Mouse (Mus musculus) stomach, embryonic 16.5 days (tissue): ENCODE measurements around the gene Prr5l. TPM values are rescaled to one million over a fixed set of nuclear protein-coding genes. Genes with fewer than 3 reads are reported as not detected.

Experiments used
- ATAC-seq: fragments of 200-750 bp; cut with Nextera tagmentation; 2 replicates; pipeline ENCODE4 v1.8.0; 2017; ENCODE audit warnings: moderate number of reproducible peaks, moderate TSS enrichment; ENCODE audit not compliant: insufficient read depth, low FRiP score
- H3K27ac ChIP-seq: fragments of 300-500 bp; sonication (generic); 2 replicates; pipeline ENCODE4 v1.5.1; 2014; ENCODE audit warnings: low read length
- H3K27me3 ChIP-seq: fragments of 300-500 bp; sonication (generic); 2 replicates; pipeline ENCODE4 v1.6.1; 2014; ENCODE audit warnings: low read length, control low read depth, mixed read lengths; ENCODE audit not compliant: control insufficient read depth, insufficient read depth
- H3K36me3 ChIP-seq: fragments of 300-500 bp; sonication (generic); 2 replicates; pipeline ENCODE4 v1.6.1; 2014; ENCODE audit warnings: low read length; ENCODE audit not compliant: control insufficient read depth, insufficient read depth
- H3K4me1 ChIP-seq: fragments of 300-500 bp; sonication (generic); 2 replicates; pipeline ENCODE4 v1.6.1; 2014; ENCODE audit warnings: low read length, control low read depth, mixed read lengths; ENCODE audit not compliant: control insufficient read depth, insufficient read depth
- H3K4me2 ChIP-seq: fragments of 300-500 bp; sonication (generic); 2 replicates; pipeline ENCODE4 v1.6.1; 2014; ENCODE audit warnings: low read depth, low read length, mixed read lengths
- H3K4me3 ChIP-seq: fragments of 300-500 bp; sonication (generic); replicated peaks from 2 replicates; pipeline ENCODE4 v1.5.1; 2014; ENCODE audit warnings: mild to moderate bottlenecking, low read length
- H3K9ac ChIP-seq: fragments of 300-500 bp; sonication (generic); 2 replicates; pipeline ENCODE4 v1.6.1; 2014; ENCODE audit warnings: low read length
- H3K9me3 ChIP-seq: fragments of 300-500 bp; sonication (generic); replicated peaks from 2 replicates; pipeline ENCODE4 v1.6.1; 2016; ENCODE audit warnings: low read length, control low read depth; ENCODE audit not compliant: control insufficient read depth
- WGBS: fragments of 180-500 bp; shearing (Covaris S2); extraction: QIAGEN DNeasy Blood & Tissue Kit; methylation state at CpG from one replicate; pipeline ENCODE4 v1.1.7; 2014; 5-methylcytosine and 5-hydroxymethylcytosine counted together
- polyA plus RNA-seq: library from polyadenylated mRNA; unstranded; fragments of >200 nt; fragmentation: Nextera tagmentation; extraction: Ambion mirVana; gene quantifications from 2 replicates; pipeline ENCODE4 v1.2.1, GENCODE M21; 2015

The Prr5l gene
- polyA plus RNA-seq, 1 experiment from 2014 or later, result 9.4 TPM

GRCm38 (mm10) chr2:101826950-101827600 is 55.8 kb downstream of the Prr5l start:
- no peak for ATAC-seq
- 81% methylated on average over 3 of the region's 3 CpGs for WGBS
- Histone ChIP-seq H3K4me3 (no peak overlapping the region), H3K9ac (no peak overlapping the region), H3K27ac (no peak overlapping the region), H3K4me1 (0 out of 2 replicates have a peak, but pooled peaks cover 4% of the 10 kb centered on the region), H3K36me3 (no peaks in the 10 kb centered on the region), H3K9me3 (no peaks in the 10 kb centered on the region), H3K27me3 (no peaks in the 10 kb centered on the region), H3K4me2 (no peak overlapping the region)

DNA sequence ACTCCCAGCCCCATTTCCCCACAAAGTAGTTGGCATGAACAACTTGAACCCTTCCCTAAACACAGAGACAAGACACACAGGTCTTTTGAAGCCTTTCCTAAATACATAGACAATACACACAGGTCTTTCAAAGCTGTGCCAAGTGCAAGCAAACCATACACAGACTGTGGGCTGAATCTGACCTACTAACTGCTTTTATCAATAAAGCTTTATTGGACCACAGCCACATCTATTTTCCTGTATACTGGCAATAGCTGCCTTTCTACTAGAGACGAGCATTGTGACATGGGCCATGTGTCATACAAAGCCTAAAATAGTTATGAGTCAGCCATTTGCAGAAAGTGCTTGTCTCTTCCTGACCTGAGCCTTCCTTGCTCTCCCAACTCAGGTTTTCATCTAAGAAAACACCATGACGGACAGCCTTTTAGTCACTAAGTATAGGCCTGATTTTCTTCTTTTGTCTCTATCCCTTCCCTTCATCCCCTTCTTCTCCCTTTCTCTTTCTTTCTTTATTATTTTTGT is 56.6 kb downstream of the Prr5l start:
- WGBS, result 73% methylated on average over 2 of the region's 2 CpGs
- Histone ChIP-seq H3K36me3 (no peaks in the 10 kb centered on the region), H3K4me1 (0 out of 2 replicates have a peak, but pooled peaks cover 4% of the 10 kb centered on the region), H3K9me3 (no peaks in the 10 kb centered on the region), H3K4me2 (no peak overlapping the region), H3K4me3 (no peak overlapping the region), H3K27ac (no peak overlapping the region), H3K27me3 (no peaks in the 10 kb centered on the region), H3K9ac (no peak overlapping the region)
- no peak for ATAC-seq

DNA sequence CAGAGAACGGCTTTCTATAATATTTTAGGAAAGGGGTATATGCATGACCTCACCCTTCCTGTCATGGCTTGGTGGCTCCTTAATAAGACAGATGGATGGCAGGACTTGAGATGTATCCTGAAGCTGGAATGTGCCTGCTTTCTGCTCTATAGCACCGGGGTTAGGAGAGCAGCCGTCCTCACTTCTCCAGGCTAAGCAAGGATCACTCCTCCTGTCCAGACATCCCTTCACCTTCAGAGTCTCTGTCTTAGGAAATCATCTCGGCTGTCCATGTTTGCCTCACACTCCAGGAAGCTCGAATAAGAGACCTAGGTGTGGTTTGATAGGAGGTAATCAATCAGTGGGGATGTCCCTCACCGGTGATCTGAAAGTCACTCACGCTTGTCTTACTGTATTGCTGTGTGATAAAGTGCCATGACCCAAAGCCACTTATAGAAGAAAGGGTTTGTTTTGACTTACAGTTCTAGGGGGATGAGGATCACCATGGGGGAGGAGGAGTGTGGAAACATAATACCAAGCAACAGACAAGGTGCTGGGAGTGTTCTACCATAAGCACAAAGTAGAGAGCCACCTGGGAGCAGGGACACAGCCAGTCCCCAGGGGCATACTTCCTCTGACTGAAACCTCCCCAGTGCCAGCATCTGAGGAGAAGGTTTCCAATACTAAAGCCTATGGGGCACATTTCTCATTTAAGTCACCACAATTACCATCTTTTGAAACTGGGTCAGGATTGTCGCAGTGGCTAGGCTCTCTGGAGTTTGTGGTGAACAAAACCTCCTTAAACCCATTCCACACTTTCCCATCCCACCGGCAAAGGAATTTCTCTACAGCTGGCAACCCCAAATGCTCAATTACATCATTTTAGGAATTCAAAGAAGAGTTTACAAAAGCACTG is 57.4 kb downstream of the Prr5l start:
- Histone ChIP-seq H3K36me3 (no peaks in the 10 kb centered on the region), H3K4me3 (no peak overlapping the region), H3K4me1 (0 out of 2 replicates have a peak, but pooled peaks cover 4% of the 10 kb centered on the region), H3K9me3 (no peaks in the 10 kb centered on the region), H3K27me3 (no peaks in the 10 kb centered on the region), H3K9ac (no peak overlapping the region), H3K4me2 (no peak overlapping the region), H3K27ac (no peak overlapping the region)
- WGBS, result 70% methylated on average over 9 of the region's 9 CpGs
- no peak for ATAC-seq

DNA sequence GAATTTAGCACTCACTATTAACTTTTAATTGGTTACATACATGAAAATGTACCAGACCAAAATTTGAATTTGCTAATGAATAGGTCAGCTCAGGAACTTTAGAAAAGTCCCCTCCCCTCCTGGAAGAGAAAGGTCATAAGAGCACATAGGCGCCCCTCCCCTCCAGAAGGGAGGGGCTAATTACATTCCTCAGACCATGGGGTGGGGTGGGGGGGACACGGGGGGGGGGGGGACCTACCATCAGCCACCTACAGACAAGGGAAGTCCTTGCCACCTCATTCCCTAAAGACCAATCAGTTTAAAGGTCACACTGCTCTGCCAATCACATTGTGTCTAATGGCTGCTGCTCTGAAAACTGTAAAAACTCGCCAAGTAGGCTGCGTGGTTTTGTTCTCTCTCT is 59.0 kb downstream of the Prr5l start:
- Histone ChIP-seq H3K36me3 (no peaks in the 10 kb centered on the region), H3K4me1 (0 out of 2 replicates have a peak, but pooled peaks cover 4% of the 10 kb centered on the region), H3K9me3 (no peaks in the 10 kb centered on the region), H3K4me2 (no peak overlapping the region), H3K27me3 (no peaks in the 10 kb centered on the region), H3K9ac (no peak overlapping the region), H3K4me3 (no peak overlapping the region), H3K27ac (no peak overlapping the region)
- no peak for ATAC-seq
- WGBS, result 61% methylated on average over 2 of the region's 4 CpGs

GRCm38 (mm10) chr2:101822785-101823184 is 60.0 kb downstream of the Prr5l start:
- no peak for ATAC-seq
- Histone ChIP-seq H3K27ac (0 out of 2 replicates have a peak overlapping the region, but pooled peaks have one; percentile 57), H3K9ac (no peak overlapping the region), H3K4me1 (0 out of 2 replicates have a peak, but pooled peaks cover 3% of the 10 kb centered on the region), H3K9me3 (no peaks in the 10 kb centered on the region), H3K36me3 (no peaks in the 10 kb centered on the region), H3K27me3 (no peaks in the 10 kb centered on the region), H3K4me3 (no peak overlapping the region), H3K4me2 (no peak overlapping the region)
- whole genome bisulfite sequencing, result 67% methylated on average over 13 of the region's 13 CpGs

GRCm38 (mm10) chr2:101820816-101821215 is 62.0 kb downstream of the Prr5l start:
- Histone ChIP-seq H3K9ac (no peak overlapping the region), H3K9me3 (no peaks in the 10 kb centered on the region), H3K36me3 (no peaks in the 10 kb centered on the region), H3K4me1 (no peaks in the 10 kb centered on the region), H3K27ac (no peak overlapping the region), H3K4me3 (no peak overlapping the region), H3K27me3 (no peaks in the 10 kb centered on the region), H3K4me2 (no peak overlapping the region)
- 58% methylated on average over 1 of the region's 1 CpGs for WGBS
- no peak for ATAC-seq

- ATAC-seq, result no peak
- WGBS, result 67% methylated on average over 7 of the region's 7 CpGs
- Histone ChIP-seq H3K27me3 (no peaks in the 10 kb centered on the region), H3K9me3 (no peaks in the 10 kb centered on the region), H3K4me1 (peaks cover 4% of the 10 kb centered on the region; the same call in 1 of the 2 replicates), H3K4me2 (no peak overlapping the region), H3K36me3 (no peaks in the 10 kb centered on the region), H3K9ac (no peak overlapping the region), H3K27ac (no peak overlapping the region), H3K4me3 (no peak overlapping the region)
Observed at GRCm38 (mm10) chr2:101818986-101819764, 63.7 kb downstream of the Prr5l start.

DNA sequence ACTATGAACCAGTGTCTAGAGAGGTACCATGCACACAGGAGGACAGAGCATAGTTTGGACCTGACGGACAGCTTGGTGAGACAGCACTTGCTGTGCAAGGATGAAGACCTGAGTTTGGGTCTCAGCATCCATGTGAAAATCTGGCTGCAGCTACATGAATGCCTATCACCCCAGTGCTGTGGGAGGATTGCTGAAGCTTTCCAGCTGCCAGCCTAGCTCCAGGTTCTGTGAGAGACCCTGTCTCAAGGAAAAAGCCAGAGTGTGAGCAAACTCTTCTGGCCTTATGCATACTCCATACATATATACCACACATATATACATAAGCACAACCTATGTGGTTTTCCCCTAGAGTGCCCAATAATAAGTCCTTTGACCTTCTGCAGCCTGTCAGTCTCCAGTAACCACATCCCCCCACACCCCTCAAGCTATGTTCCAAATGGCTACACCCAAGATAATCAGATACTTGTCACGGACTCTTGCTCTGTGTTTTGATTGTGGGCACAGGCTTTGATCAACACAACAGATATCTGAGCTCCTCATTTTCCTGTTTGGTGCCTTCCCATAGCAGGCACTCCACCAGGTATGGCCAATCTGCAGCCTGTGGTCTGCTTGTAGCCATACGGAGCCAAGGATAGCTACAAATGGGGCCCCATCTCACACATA is 66.0 kb downstream of the Prr5l start:
- Histone ChIP-seq H3K9me3 (no peaks in the 10 kb centered on the region), H3K36me3 (no peaks in the 10 kb centered on the region), H3K27ac (no peak overlapping the region), H3K4me3 (no peak overlapping the region), H3K4me2 (no peak overlapping the region), H3K4me1 (peaks cover 8% of the 10 kb centered on the region), H3K9ac (no peak overlapping the region), H3K27me3 (no peaks in the 10 kb centered on the region)
- no peak for ATAC-seq
- 76% methylated on average over 3 of the region's 3 CpGs for WGBS
